Mouse (Mus musculus) intestine, postnatal 0 days (tissue): ENCODE data around the gene Ttll3. TPM values are rescaled to one million over a fixed set of nuclear protein-coding genes. Genes with fewer than 3 reads are reported as not detected.

ENCODE experiments used
- ATAC-seq: fragments of 200-750 bp; cut with Nextera tagmentation; 2 replicates; pipeline ENCODE4 v1.8.0; 2017; ENCODE audit warnings: mild to moderate bottlenecking, moderate TSS enrichment, moderate library complexity
- H3K27ac ChIP-seq: fragments of 300-500 bp; sonication (generic); 2 replicates; pipeline ENCODE4 v1.5.1; 2014; ENCODE audit warnings: mild to moderate bottlenecking, low read depth, low read length, moderate library complexity
- H3K27me3 ChIP-seq: fragments of 300-500 bp; sonication (generic); replicated peaks from 2 replicates; pipeline ENCODE4 v1.6.1; 2014; ENCODE audit warnings: low read length, mixed read lengths; ENCODE audit not compliant: control insufficient read depth, insufficient read depth
- H3K36me3 ChIP-seq: fragments of 300-500 bp; sonication (generic); 2 replicates; pipeline ENCODE4 v1.6.1; 2014; ENCODE audit warnings: mild to moderate bottlenecking, moderate library complexity; ENCODE audit not compliant: control insufficient read depth, insufficient read depth
- H3K4me1 ChIP-seq: fragments of 300-500 bp; sonication (generic); replicated peaks from 2 replicates; pipeline ENCODE4 v1.6.1; 2014; ENCODE audit warnings: antibody characterized with exemption, low read length, mixed read lengths; ENCODE audit not compliant: control insufficient read depth, insufficient read depth
- H3K4me2 ChIP-seq: fragments of 300-500 bp; sonication (generic); replicated peaks from 2 replicates; pipeline ENCODE4 v1.6.1; 2014; ENCODE audit warnings: low read depth, mild to moderate bottlenecking, moderate library complexity
- H3K4me3 ChIP-seq: fragments of 300-500 bp; sonication (generic); 2 replicates; pipeline ENCODE4 v1.5.1; 2014; ENCODE audit warnings: low read depth, low read length
- H3K9ac ChIP-seq: fragments of 300-500 bp; sonication (generic); 2 replicates; pipeline ENCODE4 v1.6.1; 2014; ENCODE audit warnings: mild to moderate bottlenecking, low read depth, low read length
- H3K9me3 ChIP-seq: fragments of 300-500 bp; sonication (generic); 2 replicates; pipeline ENCODE4 v1.6.1; 2016; ENCODE audit warnings: mixed run types; ENCODE audit not compliant: control insufficient read depth
- CTCF ChIP-seq: sonication (generic); IDR thresholded peaks from 2 replicates; pipeline ENCODE4 v1.5.1; 2016; ENCODE audit warnings: low read depth, mild to moderate bottlenecking, control low read depth, antibody characterized with exemption, moderate library complexity
- WGBS: fragments of 180-500 bp; shearing (Covaris S2); extraction: QIAGEN DNeasy Blood & Tissue Kit; methylation state at CpG from one replicate; pipeline ENCODE4 v1.1.7; 2014; 5-methylcytosine and 5-hydroxymethylcytosine counted together
- polyA plus RNA-seq: library from polyadenylated mRNA; unstranded; fragments of >200 nt; fragmentation: Nextera tagmentation; extraction: Ambion mirVana; gene quantifications from 2 replicates; pipeline ENCODE4 v1.2.1, GENCODE M21; 2015

The Ttll3 gene
- polyA plus RNA-seq, 1 experiment from 2014 or later = 1.4 TPM

DNA sequence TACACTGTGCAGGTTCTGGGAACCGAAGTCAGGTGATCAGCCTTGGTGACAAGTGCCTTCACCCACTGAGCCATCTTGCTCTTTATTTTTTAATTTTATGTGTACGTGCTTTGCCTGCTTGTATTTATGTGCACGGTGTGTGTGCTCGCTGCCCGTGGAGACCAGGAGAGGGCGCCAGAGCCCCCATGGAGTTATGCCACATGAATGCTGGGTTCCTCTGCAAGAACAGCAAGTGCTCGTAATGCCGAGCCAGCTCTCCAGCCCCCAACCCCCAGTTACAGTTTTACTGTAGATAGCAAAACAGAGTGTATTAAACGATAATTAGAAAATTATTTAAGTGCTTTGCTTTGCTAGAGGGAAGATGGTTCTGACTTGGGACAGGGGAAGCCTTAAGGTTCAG, 17.6 kb downstream of the Ttll3 start:
- Histone ChIP-seq H3K4me3 (no peak overlapping the region), H3K4me1 (0 out of 2 replicates have a peak, but pooled peaks cover 3% of the 10 kb centered on the region), H3K27ac (no peak overlapping the region), H3K36me3 (peaks cover 21% of the 10 kb centered on the region), H3K4me2 (no peak overlapping the region), H3K27me3 (no peaks in the 10 kb centered on the region), H3K9me3 (no peaks in the 10 kb centered on the region), H3K9ac (no peak overlapping the region)
- no peak for ATAC-seq
- peak; percentile 55 for TF ChIP-seq CTCF
- 86% methylated on average over 9 of the region's 9 CpGs for WGBS

DNA sequence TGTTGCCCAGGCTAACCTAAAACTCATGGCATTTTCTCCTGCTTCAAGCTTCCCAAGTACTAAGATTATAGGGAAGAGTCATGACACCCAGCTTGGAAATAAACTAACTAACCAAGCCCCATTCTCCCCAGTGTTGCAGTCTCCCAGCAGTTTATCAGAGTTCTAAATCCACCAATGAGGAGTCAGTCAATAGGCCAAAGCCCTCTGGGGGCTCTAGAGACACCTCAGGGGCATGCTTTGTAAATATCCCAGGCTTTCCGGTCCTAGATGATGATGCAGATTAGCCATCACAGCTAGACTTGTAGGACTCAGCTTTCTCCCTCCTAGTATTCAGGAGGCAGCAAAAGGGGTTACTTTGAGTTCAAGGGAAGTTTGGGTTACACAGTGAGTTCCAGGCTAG, 20.9 kb downstream of the Ttll3 start:
- no peaks in the 10 kb centered on the region for H3K9me3 ChIP-seq
- H3K4me3 ChIP-seq = no peak overlapping the region
- no peaks in the 10 kb centered on the region for H3K4me1 ChIP-seq
- no peak overlapping the region for H3K27ac ChIP-seq
- no peak for TF ChIP-seq CTCF
- H3K4me2 ChIP-seq = no peak overlapping the region
- H3K36me3 ChIP-seq = peaks cover 40% of the 10 kb centered on the region
- H3K27me3 ChIP-seq = no peaks in the 10 kb centered on the region
- no peak overlapping the region for H3K9ac ChIP-seq
- WGBS = 61% methylated on average over 1 of the region's 1 CpGs
- ATAC-seq = no peak

DNA sequence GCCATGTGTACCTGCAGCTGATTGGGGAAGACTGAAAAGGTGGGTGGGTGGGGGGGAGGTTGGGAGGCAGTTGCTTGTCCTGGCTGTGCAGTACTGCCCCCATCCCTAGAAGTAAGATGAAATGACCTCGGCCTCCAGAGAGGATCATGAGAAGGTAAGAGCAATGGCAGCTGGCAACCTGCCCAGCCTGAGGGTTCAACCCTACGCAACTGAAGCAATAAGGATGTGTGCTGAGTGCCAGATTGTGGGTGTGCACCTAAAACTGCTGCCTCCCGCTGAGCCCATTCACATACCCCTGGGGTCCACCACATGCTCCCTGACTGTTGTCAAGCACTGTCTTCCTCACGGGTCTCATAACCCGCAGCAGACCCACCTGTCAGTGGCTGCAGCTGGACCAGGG, 27.4 kb downstream of the Ttll3 start:
- 0 out of 2 replicates have a peak, but pooled peaks cover 3% of the 10 kb centered on the region for H3K4me1 ChIP-seq
- H3K9me3 ChIP-seq = no peaks in the 10 kb centered on the region
- H3K9ac ChIP-seq = no peak overlapping the region
- no peak overlapping the region for H3K4me3 ChIP-seq
- no peak for ATAC-seq
- H3K27ac ChIP-seq = no peak overlapping the region
- H3K4me2 ChIP-seq = no peak overlapping the region
- WGBS = 66% methylated on average over 5 of the region's 5 CpGs
- H3K27me3 ChIP-seq = no peaks in the 10 kb centered on the region
- TF ChIP-seq CTCF = no peak
- peaks cover 24% of the 10 kb centered on the region; the same call in 1 of the 2 replicates for H3K36me3 ChIP-seq

DNA sequence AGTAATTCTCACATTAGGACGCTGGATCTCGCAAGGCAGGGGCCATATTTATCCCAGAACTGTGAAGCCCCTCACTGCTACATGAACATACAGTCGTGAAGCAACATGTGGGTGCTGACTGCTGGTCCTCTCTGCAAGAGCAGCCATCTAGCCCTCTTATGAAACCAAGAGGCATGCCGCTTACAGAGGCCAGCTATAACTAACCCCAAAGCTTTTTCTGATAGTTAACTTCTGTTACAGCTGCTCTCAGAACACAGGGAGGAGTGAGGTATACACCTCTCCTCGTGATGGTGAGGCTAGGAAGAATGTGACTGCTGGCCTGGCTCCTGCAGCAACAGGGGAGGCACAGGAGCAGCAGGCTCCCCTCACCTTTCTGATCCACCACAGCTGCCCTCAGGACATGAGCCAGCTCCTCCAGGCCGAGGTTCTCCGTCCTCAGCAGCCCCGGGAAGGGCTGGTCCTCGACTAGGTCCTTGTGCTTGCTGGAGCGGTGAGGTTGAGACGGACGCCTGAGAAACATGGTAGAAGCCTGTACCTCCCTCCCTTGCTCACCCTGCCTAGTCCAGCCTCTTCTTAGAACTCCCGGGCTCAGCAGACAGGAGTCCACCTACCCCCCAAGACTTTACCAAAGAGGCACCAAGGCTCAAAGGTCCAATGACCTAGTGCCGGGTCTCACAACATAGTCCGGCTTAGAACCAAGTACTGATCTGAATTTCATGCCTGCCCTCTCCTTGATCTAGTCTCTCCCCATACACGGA, 29.6 kb downstream of the Ttll3 start:
- Histone ChIP-seq H3K27ac (peak overlapping the region; percentile 50; the same call in 1 of the 2 replicates), H3K27me3 (no peaks in the 10 kb centered on the region), H3K4me2 (peak overlapping the region; percentile 89), H3K4me3 (peak overlapping the region; percentile 63), H3K4me1 (0 out of 2 replicates have a peak, but pooled peaks cover 3% of the 10 kb centered on the region), H3K9me3 (no peaks in the 10 kb centered on the region), H3K9ac (peak overlapping the region; percentile 67), H3K36me3 (peaks cover 17% of the 10 kb centered on the region; the same call in 1 of the 2 replicates)
- WGBS = 7% methylated on average over 16 of the region's 16 CpGs
- ATAC-seq = peak; percentile 70
- no peak for TF ChIP-seq CTCF

DNA sequence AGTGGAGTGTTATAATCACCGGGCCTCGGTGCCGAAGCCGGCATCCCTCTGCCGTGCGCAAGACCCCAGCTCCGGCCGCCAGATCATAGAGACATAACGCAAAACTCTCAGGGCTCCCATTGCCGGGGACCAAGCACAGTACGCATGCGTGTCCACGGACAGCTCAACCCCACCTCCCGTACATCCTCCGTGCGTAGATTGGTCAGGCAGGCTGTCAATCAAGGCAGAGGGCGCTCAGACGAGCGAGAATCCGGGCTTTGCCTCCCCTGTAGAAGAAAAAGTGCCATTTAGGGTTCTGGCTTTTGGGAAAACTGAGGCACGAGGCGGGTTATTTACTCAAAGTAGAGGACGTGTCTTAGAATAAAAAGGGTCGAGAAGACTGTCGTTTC, 30.1 kb downstream of the Ttll3 start, which contains the start of gene Rpusd3:
Rpusd3 (minus strand) TSS at position 142 of the 389 bp plus-strand sequence.
- Histone ChIP-seq H3K4me3 (peak within 1 kb of the TSS; percentile 63), H3K27ac (peak within 1 kb of the TSS; percentile 50; the same call in 1 of the 2 replicates), H3K9me3 (no peaks in the 10 kb centered on the region), H3K27me3 (no peaks in the 10 kb centered on the region), H3K4me1 (0 out of 2 replicates have a peak, but pooled peaks cover 3% of the 10 kb centered on the region), H3K9ac (peak within 1 kb of the TSS; percentile 67), H3K36me3 (peaks cover 11% of the 10 kb centered on the region; the same call in 1 of the 2 replicates), H3K4me2 (peak within 1 kb of the TSS; percentile 89)
- 0 out of 2 replicates have a peak, but pooled peaks have one; percentile 1 for TF ChIP-seq CTCF
- WGBS = 0% methylated on average over 25 of the region's 25 CpGs
- ATAC-seq = peak; percentile 88

DNA sequence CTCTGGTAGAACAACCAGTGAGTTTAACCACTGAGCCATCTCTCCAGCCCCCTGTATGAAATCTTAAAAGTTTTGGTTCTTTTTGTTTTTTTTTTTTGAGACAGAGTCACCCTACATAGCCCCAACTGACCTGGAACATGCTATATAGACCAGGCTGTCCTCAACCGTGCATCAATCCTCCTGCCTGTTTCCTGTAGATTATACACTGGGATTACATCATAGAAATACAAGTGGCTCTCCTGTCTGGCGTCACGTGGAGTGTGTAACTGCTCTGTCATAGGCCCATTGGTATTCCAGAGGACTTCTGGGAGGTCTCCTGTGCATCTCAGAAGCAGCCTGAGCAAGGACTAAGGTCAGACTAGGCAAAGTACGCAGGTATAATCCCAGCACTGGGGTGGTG, 33.9 kb downstream of the Ttll3 start:
- TF ChIP-seq CTCF = no peak

More for the DNA sequence above, 33.9 kb downstream of the Ttll3 start:
- Histone ChIP-seq H3K9me3 (no peaks in the 10 kb centered on the region), H3K27ac (no peak overlapping the region), H3K9ac (no peak overlapping the region), H3K4me2 (no peak overlapping the region), H3K4me1 (0 out of 2 replicates have a peak, but pooled peaks cover 3% of the 10 kb centered on the region), H3K27me3 (no peaks in the 10 kb centered on the region), H3K36me3 (peaks cover 11% of the 10 kb centered on the region; the same call in 1 of the 2 replicates), H3K4me3 (no peak overlapping the region)
- ATAC-seq = no peak
- 65% methylated on average over 4 of the region's 4 CpGs for WGBS
